Mouse (Mus musculus) ES-Bruce4 (cell line): ENCODE data around the gene Tmigd1. TPM values are rescaled to one million over a fixed set of nuclear protein-coding genes. Genes with fewer than 3 reads are reported as not detected.

Source experiments
- H3K27ac ChIP-seq: 2 replicates; pipeline ENCODE4 v1.5.1; 2012; ENCODE audit warnings: low read length, inconsistent platforms; ENCODE audit not compliant: insufficient read depth
- H3K27me3 ChIP-seq: 2 replicates; pipeline ENCODE4 v1.6.1; 2012; ENCODE audit warnings: mild to moderate bottlenecking, low read length, inconsistent platforms; ENCODE audit not compliant: control insufficient read depth, poor library complexity, insufficient read depth, severe bottlenecking
- H3K36me3 ChIP-seq: 2 replicates; pipeline ENCODE4 v1.6.1; 2012; ENCODE audit warnings: inconsistent platforms, mild to moderate bottlenecking, low read length, moderate library complexity; ENCODE audit not compliant: control insufficient read depth, poor library complexity, insufficient read depth, severe bottlenecking
- H3K4me1 ChIP-seq: one replicate; pipeline ENCODE4 v1.8.1; 2011; ENCODE audit warnings: low read length; ENCODE audit not compliant: control insufficient read depth, insufficient read depth
- H3K4me3 ChIP-seq: 2 replicates; pipeline ENCODE4 v1.5.1; 2011; ENCODE audit warnings: low read depth, mild to moderate bottlenecking, low read length
- H3K9ac ChIP-seq: 2 replicates; pipeline ENCODE4 v1.6.1; 2012; ENCODE audit warnings: low read depth, mild to moderate bottlenecking, inconsistent platforms; ENCODE audit not compliant: poor library complexity, severe bottlenecking
- H3K9me3 ChIP-seq: replicated peaks from 2 replicates; pipeline ENCODE4 v1.6.1; 2012; ENCODE audit warnings: mild to moderate bottlenecking, low read length, inconsistent platforms; ENCODE audit not compliant: control insufficient read depth, poor library complexity, insufficient read depth, severe bottlenecking
- CTCF ChIP-seq: IDR thresholded peaks from one replicate; pipeline ENCODE4 v1.8.1; 2011; ENCODE audit warnings: low read depth, low read length
- EP300 ChIP-seq: IDR thresholded peaks from 2 replicates; pipeline ENCODE4 v1.6.1; 2011; ENCODE audit warnings: low read depth, low read length; ENCODE audit not compliant: insufficient read depth
- POLR2A ChIP-seq: IDR thresholded peaks from one replicate; pipeline ENCODE4 v1.8.1; 2011; ENCODE audit warnings: low read length; ENCODE audit not compliant: insufficient read depth
- polyA plus RNA-seq: library from polyadenylated mRNA; stranded (reverse); fragments of >200 nt; gene quantifications from 2 replicates; pipeline ENCODE4 v1.2.4, GENCODE M21; 2011; ENCODE audit warnings: low read depth; ENCODE audit not compliant: missing spikeins, insufficient read depth, insufficient read length

Tmigd1 gene
- polyA plus RNA-seq, 1 experiment = not detected

GRCm38 (mm10) chr11:76889339-76890164, 12.4 kb upstream of the Tmigd1 start:
- no peaks in the 10 kb centered on the region for H3K9me3 ChIP-seq
- no peaks in the 10 kb centered on the region for H3K4me1 ChIP-seq
- H3K9ac ChIP-seq = no peak overlapping the region
- H3K36me3 ChIP-seq = no peaks in the 10 kb centered on the region
- no peak overlapping the region for H3K27ac ChIP-seq
- no peak overlapping the region for H3K4me3 ChIP-seq
- no peak for TF ChIP-seq EP300
- no peak for TF ChIP-seq POLR2A
- no peak for TF ChIP-seq CTCF
- no peaks in the 10 kb centered on the region for H3K27me3 ChIP-seq

- TF ChIP-seq CTCF = no peak
- no peak for TF ChIP-seq EP300
- no peak for TF ChIP-seq POLR2A
Observed at GRCm38 (mm10) chr11:76891171-76891570, 10.8 kb upstream of the Tmigd1 start.

GRCm38 (mm10) chr11:76891738-76892349, 10.1 kb upstream of the Tmigd1 start:
- Histone ChIP-seq H3K27me3 (no peaks in the 10 kb centered on the region), H3K9ac (no peak overlapping the region), H3K36me3 (no peaks in the 10 kb centered on the region), H3K9me3 (no peaks in the 10 kb centered on the region), H3K4me1 (no peaks in the 10 kb centered on the region), H3K4me3 (no peak overlapping the region), H3K27ac (no peak overlapping the region)
- TF ChIP-seq CTCF (no peak), EP300 (no peak), POLR2A (no peak)

More at GRCm38 (mm10) chr11:76891171-76891570, 10.8 kb upstream of the Tmigd1 start:
- Histone ChIP-seq H3K9me3 (no peaks in the 10 kb centered on the region), H3K36me3 (no peaks in the 10 kb centered on the region), H3K4me1 (no peaks in the 10 kb centered on the region), H3K27me3 (no peaks in the 10 kb centered on the region), H3K27ac (no peak overlapping the region), H3K9ac (no peak overlapping the region), H3K4me3 (no peak overlapping the region)

GRCm38 (mm10) chr11:76892972-76893371, 9.0 kb upstream of the Tmigd1 start:
- H3K4me3 ChIP-seq = no peak overlapping the region
- H3K9me3 ChIP-seq = no peaks in the 10 kb centered on the region
- H3K36me3 ChIP-seq = no peaks in the 10 kb centered on the region
- no peaks in the 10 kb centered on the region for H3K27me3 ChIP-seq
- H3K27ac ChIP-seq = no peak overlapping the region
- TF ChIP-seq CTCF (no peak), EP300 (no peak), POLR2A (no peak)
- no peak overlapping the region for H3K9ac ChIP-seq
- H3K4me1 ChIP-seq = no peaks in the 10 kb centered on the region

GRCm38 (mm10) chr11:76893570-76893969, 8.4 kb upstream of the Tmigd1 start:
- H3K9ac ChIP-seq = no peak overlapping the region
- no peaks in the 10 kb centered on the region for H3K27me3 ChIP-seq
- no peak for TF ChIP-seq CTCF
- no peak for TF ChIP-seq POLR2A
- no peak for TF ChIP-seq EP300
- no peaks in the 10 kb centered on the region for H3K36me3 ChIP-seq
- no peak overlapping the region for H3K27ac ChIP-seq
- H3K9me3 ChIP-seq = no peaks in the 10 kb centered on the region
- H3K4me3 ChIP-seq = no peak overlapping the region
- no peaks in the 10 kb centered on the region for H3K4me1 ChIP-seq

GRCm38 (mm10) chr11:76894240-76894639, 7.7 kb upstream of the Tmigd1 start:
- TF ChIP-seq CTCF (peak; percentile 46), POLR2A (no peak)
- Histone ChIP-seq H3K4me1 (no peaks in the 10 kb centered on the region), H3K36me3 (no peaks in the 10 kb centered on the region), H3K9me3 (no peaks in the 10 kb centered on the region), H3K9ac (no peak overlapping the region), H3K4me3 (no peak overlapping the region), H3K27me3 (no peaks in the 10 kb centered on the region), H3K27ac (no peak overlapping the region)
